Mouse (Mus musculus) lung, adult 2 months (tissue): ENCODE measurements at regions not wholly inside any gene's neighbourhood (a gene's known extent, or its start where the extent isn't known, plus 50 kb on each side); places are given as distances from the start of the nearest gene placed in this dataset.

Experiments
- DNase-seq: peaks from one replicate; pipeline ENCODE4 v3.0.0; 2022
- H3K4me1 ChIP-seq: fragments of 200-500 bp; 2 replicates; pipeline ENCODE4 v1.6.1; 2011; ENCODE audit warnings: low read length; ENCODE audit not compliant: control insufficient read depth, insufficient read depth
- H3K4me3 ChIP-seq: fragments of 200-500 bp; replicated peaks from 2 replicates; pipeline ENCODE3; 2011; ENCODE audit warnings: low read depth, mild to moderate bottlenecking, control low read depth, low read length; ENCODE audit errors: extremely low read depth
- CTCF ChIP-seq: fragments of 200-500 bp; IDR thresholded peaks from 2 replicates; pipeline ENCODE4 v1.5.1; 2011; ENCODE audit warnings: mild to moderate bottlenecking, low read length, control low read depth; ENCODE audit not compliant: insufficient read depth
- POLR2A ChIP-seq: fragments of 200-500 bp; IDR thresholded peaks from 2 replicates; pipeline ENCODE4 v1.6.1; 2011; ENCODE audit warnings: low read depth, mild to moderate bottlenecking, control low read depth, low read length, borderline replicate concordance; ENCODE audit errors: extremely low read depth
- WGBS: fragments of 180-500 bp; shearing (Covaris S2); methylation state at CpG from one replicate; pipeline ENCODE4 v1.1.7; 2018; 5-methylcytosine and 5-hydroxymethylcytosine counted together

DNA sequence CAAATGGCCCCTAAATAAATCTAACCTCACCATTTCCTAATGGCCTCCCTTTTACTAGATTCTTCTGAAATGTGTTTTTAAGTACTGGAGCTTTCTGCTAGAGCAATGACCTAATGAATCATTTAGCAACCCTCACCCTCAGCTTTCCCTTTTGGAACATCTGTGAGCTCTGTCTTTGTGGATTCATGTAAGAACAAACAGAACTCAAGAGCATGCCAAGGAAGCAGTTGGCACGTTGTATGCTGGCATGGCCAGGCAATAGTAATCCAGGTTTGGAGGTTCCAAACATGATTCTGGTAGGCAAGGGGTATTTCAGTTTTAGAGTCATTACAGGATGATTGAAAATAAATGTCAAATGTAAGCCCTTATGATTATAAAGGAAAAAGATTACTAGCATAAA lies 240.9 kb upstream of the Tbl1xr1 start:
- 52% methylated on average over 1 of the region's 1 CpGs for WGBS
- TF ChIP-seq POLR2A (no peak), CTCF (no peak)
- no peak for DNase-seq
- Histone ChIP-seq H3K4me1 (no peaks in the 10 kb centered on the region; the same call in 1 of the 2 replicates), H3K4me3 (no peak overlapping the region)

DNA sequence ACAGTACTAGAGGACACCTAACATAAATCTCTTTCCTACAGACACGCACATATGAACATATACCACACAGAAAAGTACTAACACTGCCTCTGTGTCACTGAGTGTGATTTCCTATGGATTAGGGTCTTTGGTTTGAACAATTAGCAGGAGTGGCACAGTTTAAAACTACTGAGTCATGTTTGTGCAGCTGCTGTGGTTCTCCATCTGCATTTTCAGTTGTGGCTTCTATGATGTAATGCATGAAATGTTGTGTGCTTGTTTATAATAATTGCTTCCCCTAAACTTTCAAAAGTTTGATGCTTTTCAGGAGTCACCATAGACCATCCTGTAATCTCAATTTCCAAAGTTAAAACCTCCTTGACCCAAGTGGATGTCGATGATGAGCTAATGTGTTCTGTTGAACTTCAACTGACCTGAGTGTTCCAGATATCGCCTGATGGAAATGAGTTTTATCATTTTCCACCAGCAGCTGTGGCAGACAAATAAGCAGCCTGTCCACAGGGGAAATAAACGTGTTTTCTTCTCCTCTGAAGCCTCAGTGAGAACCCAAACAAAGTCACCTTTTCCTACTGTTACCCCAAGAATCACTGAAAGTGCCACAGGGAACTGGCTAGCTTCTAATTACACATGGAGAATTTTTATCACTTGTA lies 239.0 kb upstream of the Tbl1xr1 start:
- no peak for DNase-seq
- TF ChIP-seq CTCF (no peak), POLR2A (no peak)
- Histone ChIP-seq H3K4me1 (no peaks in the 10 kb centered on the region; the same call in 1 of the 2 replicates), H3K4me3 (no peak overlapping the region)
- WGBS: 61% methylated on average over 4 of the region's 4 CpGs

DNA sequence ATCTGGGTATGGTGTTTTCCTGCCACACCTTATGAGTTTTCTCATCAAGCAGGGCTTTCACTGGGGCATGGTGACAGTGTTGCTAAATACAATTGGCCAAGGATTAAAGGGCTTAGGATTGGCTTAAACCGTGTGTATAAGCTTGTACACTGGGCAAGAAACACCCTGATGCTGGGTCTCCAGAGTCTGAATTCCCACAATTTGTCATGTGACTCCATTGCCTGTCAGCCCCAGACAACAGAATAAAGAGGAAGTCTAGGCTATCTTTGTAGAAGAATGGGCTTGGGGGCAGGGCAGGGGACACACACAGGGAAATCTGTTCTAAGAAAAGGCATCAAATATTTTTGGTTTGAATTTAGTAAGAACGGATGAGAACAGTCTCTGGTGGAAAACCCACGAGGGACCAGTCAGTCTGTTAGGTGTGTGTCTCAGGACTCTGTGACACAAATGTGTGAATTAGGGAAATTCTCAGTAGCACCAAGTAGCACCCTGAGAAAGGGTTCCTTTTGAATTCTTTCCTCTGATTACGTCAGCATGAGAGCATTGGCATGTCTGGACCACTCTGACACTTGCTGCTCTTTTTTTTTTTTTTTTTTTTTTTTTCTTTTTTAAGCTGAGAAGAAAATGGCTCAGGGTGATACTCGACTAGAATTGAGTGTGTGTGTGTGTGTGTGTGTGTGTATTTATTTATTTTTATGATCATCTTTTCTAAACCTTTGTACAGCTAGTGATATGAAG lies 235.5 kb upstream of the Tbl1xr1 start:
- H3K4me3 ChIP-seq: no peak overlapping the region
- TF ChIP-seq CTCF (no peak), POLR2A (no peak)
- H3K4me1 ChIP-seq: no peaks in the 10 kb centered on the region; the same call in 1 of the 2 replicates
- WGBS: 27% methylated on average over 5 of the region's 5 CpGs
- no peak for DNase-seq

DNA sequence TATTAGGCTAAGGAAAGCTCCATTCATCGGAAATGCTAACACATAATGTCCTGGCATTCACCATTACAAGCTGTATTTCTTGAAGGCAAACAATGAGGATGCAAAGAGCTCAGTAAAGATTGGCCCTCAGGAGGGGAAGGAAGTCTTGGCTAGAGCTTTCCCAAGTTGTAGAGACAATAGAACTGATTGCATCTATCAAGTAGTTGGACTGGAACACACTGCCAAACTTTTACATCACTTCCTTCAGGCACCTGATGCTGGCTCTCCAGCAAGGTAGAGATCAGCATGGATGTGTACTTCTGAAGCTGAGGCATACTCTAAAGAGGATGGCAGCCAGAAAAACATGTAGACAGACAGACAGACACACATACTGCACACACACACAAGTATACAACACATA lies 234.9 kb upstream of the Tbl1xr1 start:
- WGBS: 49% methylated on average over 1 of the region's 1 CpGs
- TF ChIP-seq POLR2A (no peak), CTCF (no peak)
- no peak overlapping the region for H3K4me3 ChIP-seq
- DNase-seq: no peak
- no peaks in the 10 kb centered on the region; the same call in 1 of the 2 replicates for H3K4me1 ChIP-seq

DNA sequence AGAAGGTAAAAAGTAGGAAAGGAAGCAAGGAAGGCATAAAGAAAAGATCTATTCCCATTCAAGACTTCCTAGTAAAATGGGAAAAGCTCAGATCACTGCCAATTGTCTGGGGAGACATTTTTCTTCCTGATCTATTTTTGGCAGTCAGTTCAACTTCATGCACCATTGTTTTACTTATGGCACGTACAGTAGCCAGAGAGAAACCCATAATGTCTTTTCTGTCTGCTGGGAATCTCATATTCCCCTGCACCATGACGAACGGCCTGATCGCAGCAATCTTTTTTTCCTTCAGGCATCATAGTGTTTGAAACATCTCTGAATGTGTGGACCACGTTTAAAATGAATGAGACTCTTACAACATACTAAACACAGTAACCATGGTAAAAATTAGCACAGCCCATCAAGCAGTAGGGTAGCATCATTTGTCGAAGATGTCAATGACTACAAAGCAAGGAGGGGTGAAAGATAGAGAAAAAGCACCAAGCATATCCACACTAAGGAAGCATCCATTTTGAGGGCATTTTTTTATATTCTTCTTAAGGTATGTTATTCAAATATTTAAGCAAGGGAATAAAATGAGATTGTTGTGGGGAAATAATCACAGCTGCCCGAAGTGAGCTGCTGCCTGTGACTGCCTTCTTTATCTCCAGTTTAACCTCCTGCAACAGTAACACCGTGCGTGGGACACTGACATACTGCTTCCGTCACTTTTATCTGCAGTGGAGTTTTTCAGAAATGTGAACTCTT lies 233.7 kb upstream of the Tbl1xr1 start:
- 46% methylated on average over 10 of the region's 10 CpGs for WGBS
- Histone ChIP-seq H3K4me1 (no peaks in the 10 kb centered on the region; the same call in 1 of the 2 replicates), H3K4me3 (no peak overlapping the region)
- DNase-seq: no peak
- no peak for TF ChIP-seq POLR2A
- no peak for TF ChIP-seq CTCF

DNA sequence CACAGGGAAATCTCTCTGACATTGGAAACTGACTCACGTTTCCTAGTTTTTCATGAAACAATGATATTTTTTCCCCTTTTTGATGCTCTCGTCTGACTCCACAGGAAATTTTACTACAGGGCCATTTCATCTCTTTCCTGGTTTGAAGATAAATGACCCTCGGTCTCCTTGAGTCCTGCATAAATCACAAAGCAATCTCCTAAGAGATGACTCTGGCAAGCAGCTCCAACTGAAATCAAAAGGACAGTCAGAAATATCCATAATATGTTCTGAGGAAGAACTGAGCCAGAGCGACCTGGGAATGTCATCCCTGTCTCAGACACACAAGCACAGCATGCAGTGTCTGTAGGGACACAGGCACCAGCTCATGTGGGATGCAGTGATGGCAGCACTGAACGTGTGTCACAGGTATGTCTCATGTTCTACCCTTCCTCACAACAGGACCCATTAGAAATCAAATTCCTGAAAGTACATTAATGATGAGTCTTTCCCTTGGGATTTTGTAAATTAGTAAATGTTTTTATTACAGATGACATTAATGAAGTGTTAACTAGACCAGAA lies 233.1 kb upstream of the Tbl1xr1 start:
- DNase-seq: no peak
- H3K4me3 ChIP-seq: no peak overlapping the region
- TF ChIP-seq CTCF (no peak), POLR2A (no peak)
- 64% methylated on average over 5 of the region's 5 CpGs for WGBS
- no peaks in the 10 kb centered on the region; the same call in 1 of the 2 replicates for H3K4me1 ChIP-seq

DNA sequence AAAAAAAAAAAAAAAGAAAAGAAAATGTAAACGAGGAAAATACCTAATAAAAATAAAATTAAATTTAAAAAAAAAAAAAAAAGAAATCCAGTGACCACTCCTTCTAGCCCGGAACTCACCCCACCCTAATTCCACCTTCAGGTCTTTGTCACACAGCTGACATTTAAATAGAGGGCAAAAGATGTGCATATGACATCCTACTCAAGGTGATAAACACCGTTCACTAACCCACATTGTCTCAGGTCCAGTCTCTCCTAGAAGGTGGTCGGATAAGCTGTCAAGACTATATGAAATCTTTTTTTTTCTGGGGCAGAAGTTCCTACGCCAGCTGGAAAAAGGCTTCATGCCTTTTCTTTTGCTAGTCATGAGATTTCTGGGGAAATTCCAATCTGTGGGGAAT lies 226.6 kb upstream of the Tbl1xr1 start:
- DNase-seq: no peak
- 83% methylated on average over 5 of the region's 5 CpGs for WGBS
- no peaks in the 10 kb centered on the region for H3K4me1 ChIP-seq
- TF ChIP-seq CTCF (no peak), POLR2A (no peak)
- H3K4me3 ChIP-seq: no peak overlapping the region

DNA sequence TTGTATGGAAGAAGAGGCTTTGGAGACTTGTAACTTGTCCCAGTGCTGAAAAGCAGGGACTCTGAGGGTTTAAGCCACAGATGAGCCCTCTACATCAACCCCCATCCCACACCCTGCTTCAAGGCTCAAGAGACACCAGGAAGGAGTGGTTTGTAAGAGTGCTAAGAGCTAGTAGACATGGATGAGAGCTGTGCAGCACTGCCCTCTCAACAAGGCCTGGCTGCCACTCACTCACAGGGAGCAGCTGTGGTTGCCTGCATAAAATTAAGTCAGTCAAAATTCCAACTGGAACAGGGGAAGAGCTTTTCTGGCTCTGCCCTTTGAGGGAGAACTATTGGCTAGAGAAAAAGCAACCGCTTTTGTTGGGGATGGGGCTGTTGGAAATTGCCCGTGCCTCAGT lies 225.5 kb upstream of the Tbl1xr1 start:
- no peak overlapping the region for H3K4me3 ChIP-seq
- DNase-seq: no peak
- no peaks in the 10 kb centered on the region for H3K4me1 ChIP-seq
- WGBS: 98% methylated on average over 2 of the region's 2 CpGs
- TF ChIP-seq CTCF (no peak), POLR2A (no peak)

DNA sequence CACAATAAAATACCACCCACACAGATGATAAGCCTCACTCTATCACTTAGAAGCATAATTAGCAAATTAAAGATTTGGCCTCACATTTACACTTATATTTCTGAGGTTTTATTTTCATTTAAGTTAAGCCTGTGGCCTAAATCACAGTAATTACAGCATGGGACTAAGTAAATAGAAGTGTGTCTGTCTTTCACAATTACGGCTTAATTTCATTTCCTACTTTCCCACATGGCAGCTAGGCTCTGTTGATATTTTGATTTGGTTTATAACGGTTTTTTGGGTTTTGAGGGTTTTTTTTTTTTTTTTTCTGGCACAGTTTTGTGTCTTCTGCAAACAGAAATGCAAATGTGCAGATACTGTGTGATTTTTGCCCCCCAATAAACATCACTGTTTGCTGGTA lies 222.1 kb upstream of the Tbl1xr1 start:
- no peak for DNase-seq
- H3K4me1 ChIP-seq: no peaks in the 10 kb centered on the region
- WGBS: 73% methylated on average over 2 of the region's 2 CpGs
- H3K4me3 ChIP-seq: no peak overlapping the region
- no peak for TF ChIP-seq CTCF
- TF ChIP-seq POLR2A: no peak

DNA sequence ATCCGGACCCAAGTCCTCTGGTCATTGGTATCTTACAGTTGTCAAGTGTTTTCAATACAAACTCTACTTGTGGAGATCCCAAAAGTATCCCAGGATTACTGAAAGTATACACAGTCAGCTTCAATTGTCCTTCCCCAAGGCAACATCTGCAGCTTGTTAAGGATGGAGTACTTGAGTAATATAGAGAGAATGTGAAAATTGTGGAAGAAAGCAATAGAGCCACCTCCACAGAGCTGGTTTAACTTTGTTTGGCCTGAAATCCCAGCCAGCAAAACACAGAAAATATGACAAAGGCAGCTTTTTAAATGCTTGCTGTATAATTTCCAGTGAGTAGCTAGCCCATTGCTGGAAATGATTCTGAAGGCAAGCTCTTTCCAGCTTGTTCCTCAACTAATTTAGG lies 217.0 kb upstream of the Tbl1xr1 start:
- DNase-seq: no peak
- Histone ChIP-seq H3K4me1 (no peaks in the 10 kb centered on the region), H3K4me3 (no peak overlapping the region)
- WGBS: 98% methylated on average over 1 of the region's 1 CpGs
- TF ChIP-seq POLR2A (no peak), CTCF (no peak)
